Mouse (Mus musculus): Measurements from ENCODE around the gene Rps18.
A peak's percentile ranks its signal among the peaks of the same experiment; 100 is the strongest.

DNA sequence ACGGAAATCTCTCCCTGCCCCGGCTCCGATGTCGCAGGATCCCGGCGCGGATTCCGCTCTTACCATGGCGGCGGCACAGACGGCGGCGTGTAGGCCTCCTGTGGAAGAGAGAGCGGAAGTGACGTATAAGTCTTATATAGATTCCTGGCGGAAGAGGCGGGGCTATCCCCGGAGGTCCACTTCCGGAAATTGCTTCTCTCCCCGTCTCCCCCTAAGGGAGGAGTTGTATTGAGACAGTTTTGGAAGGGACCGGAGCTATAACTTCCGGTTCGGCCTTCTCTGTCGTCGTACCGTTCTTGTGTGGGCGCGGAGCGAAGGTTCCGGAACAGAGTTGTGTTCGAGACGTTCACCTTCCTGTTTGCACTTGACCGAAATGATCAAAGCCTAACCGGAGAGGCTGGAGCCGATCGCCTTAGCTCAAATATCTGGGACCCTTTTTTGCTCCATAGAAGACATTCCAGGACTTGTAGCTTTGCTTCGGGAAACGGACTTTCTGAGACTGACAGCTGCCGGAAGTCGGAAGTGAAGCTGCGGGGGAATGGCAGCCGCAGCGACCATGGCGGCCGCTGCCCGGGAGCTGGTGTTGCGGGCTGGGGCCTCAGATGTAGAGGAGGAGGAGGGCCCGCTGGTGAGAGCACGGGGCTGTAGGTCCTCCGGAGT is at the start of gene Rps18, which contains the start of gene Vps52:
- peak; percentile 49 for TF ChIP-seq CTCF (IDR thresholded peaks at IDR 0.05)
- TF ChIP-seq POLR2A (IDR thresholded peaks at IDR 0.05; ENCODE audit: insufficient read depth, low read depth, low read length): peak; percentile 96
